Comparison of ENCODE assay signal across 8 mouse cellular contexts in genomic region chr12:103532649-103533395, GRCm38 (mm10). TPM values are rescaled to one million over a fixed set of nuclear protein-coding genes. Genes with fewer than 3 reads are reported as not detected.
DNase-seq lines count a peak whose midpoint lies in the region; ATAC-seq lines count a peak whose summit lies in the region.

No protein-coding gene starts in this region.

- peak overlapping the region; percentile 65 for H3K4me3 ChIP-seq in forebrain, embryonic 12.5 days (replicated peaks)
- H3K4me3 ChIP-seq in limb, embryonic 15.5 days = peak overlapping the region; percentile 69

- H3K27ac ChIP-seq in forebrain, embryonic 12.5 days = peak overlapping the region; percentile 56; the same call in 1 of the 2 replicates
- H3K27ac ChIP-seq in limb, embryonic 15.5 days = no peak overlapping the region

- H3K27me3 ChIP-seq in forebrain, embryonic 12.5 days = peaks cover 10% of the 10 kb centered on the region
- peaks cover 15% of the 10 kb centered on the region for H3K27me3 ChIP-seq in limb, embryonic 15.5 days

- intact Hi-C loops in left cerebral cortex, postnatal 4 days (cut with DNase I) = no loop called here
- intact Hi-C loops in heart, postnatal 25 days (cut with DNase I) = no loop called here

- 1% methylated on average over 44 of the region's 44 CpGs for WGBS in forebrain, embryonic 12.5 days
- 1% methylated on average over 42 of the region's 44 CpGs for WGBS in limb, embryonic 15.5 days

- ATAC-seq in forebrain, embryonic 12.5 days (ENCODE audit: low FRiP score) = peak; percentile 72
- peak; percentile 36; the same call in 1 of the 2 replicates for ATAC-seq in limb, embryonic 15.5 days (ENCODE audit: insufficient number of reproducible peaks, low FRiP score, low TSS enrichment, low read depth)
- ATAC-seq in monocyte, adult 5-6 weeks (replicated peaks; ENCODE audit: insufficient number of reproducible peaks, low FRiP score, low TSS enrichment, poor library complexity, severe bottlenecking) = 0 out of 2 replicates have a peak, but pooled peaks have one; percentile 23

- H3K36me3 ChIP-seq in forebrain, embryonic 12.5 days (replicated peaks) = no peaks in the 10 kb centered on the region
- no peaks in the 10 kb centered on the region for H3K36me3 ChIP-seq in limb, embryonic 15.5 days

- DNase-seq in left cerebral cortex, adult 18-20 months (ENCODE audit: low spot score in 2 of 2) = peak; percentile 26 to 28
- DNase-seq in left cerebral cortex, postnatal 4 days = no peak
- peak; percentile 46 for DNase-seq in adrenal gland, postnatal 25 days
- peak; percentile 5 for DNase-seq in heart, postnatal 25 days (ENCODE audit: low spot score)
- DNase-seq in layer of hippocampus, adult 9-11 months = no peak

- peak overlapping the region; percentile 92 for H3K4me2 ChIP-seq in forebrain, embryonic 12.5 days
- peak overlapping the region; percentile 99 for H3K4me2 ChIP-seq in limb, embryonic 15.5 days

- peaks cover 8% of the 10 kb centered on the region for H3K4me1 ChIP-seq in forebrain, embryonic 12.5 days
- H3K4me1 ChIP-seq in limb, embryonic 15.5 days = peaks cover 13% of the 10 kb centered on the region

- H3K9me3 ChIP-seq in forebrain, embryonic 12.5 days = no peaks in the 10 kb centered on the region
- H3K9me3 ChIP-seq in limb, embryonic 15.5 days = no peaks in the 10 kb centered on the region

- H3K9ac ChIP-seq in forebrain, embryonic 12.5 days = peak overlapping the region; percentile 72
- H3K9ac ChIP-seq in limb, embryonic 15.5 days = peak overlapping the region; percentile 58

RNA-seq across cellular contexts. Expression of gene Ppp4r4, which starts 0.7 kb away (rescaled TPM):
- total RNA-seq in left cerebral cortex, adult 18-20 months (2021) = 10 to 100 TPM; 26.7 to 28.5 TPM
- total RNA-seq in left cerebral cortex, postnatal 4 days (2021) = 1 to 10 TPM; 7.2 to 8.1 TPM
- total RNA-seq in adrenal gland, postnatal 25 days (2021) = 5.3 and 5.4 TPM in 2 replicates
- 3.0 and 3.5 TPM in 2 replicates for polyA plus RNA-seq in forebrain, embryonic 12.5 days (2016; fragmentation: Nextera tagmentation; extraction: Ambion mirVana)
- total RNA-seq in heart, postnatal 25 days (2021) = under 1 TPM; 0.39 to 0.45 TPM
- 0.36 and 0.67 TPM in 2 replicates for polyA plus RNA-seq in limb, embryonic 15.5 days (2015; fragmentation: Nextera tagmentation; extraction: Ambion mirVana)
- total RNA-seq in monocyte, adult 5-6 weeks (2017) = 0.29 to 0.75 TPM (median 0.39 TPM) in 3 replicates

Comparison
In these comparisons a context has a peak if more than half of its experiments do, and no peak if none do; other contexts are left out.
1. DNase-seq: peak in left cerebral cortex, adult 18-20 months (2 of 2), adrenal gland, postnatal 25 days (single experiment) and heart, postnatal 25 days (single experiment); none in left cerebral cortex, postnatal 4 days (single experiment) and layer of hippocampus, adult 9-11 months (single experiment).
2. Peak in every context shown above with its lines, with median percentiles within 50 percentile points of each other: ATAC-seq.